Mouse (Mus musculus) naive thymus-derived CD4-positive, alpha-beta T cell, adult 2 months (primary cell): Measurements from ENCODE around the gene Gm12355.

ENCODE experiments used
- DNase-seq: peaks from one replicate; pipeline ENCODE4 v3.0.0-alpha.2; 2011; ENCODE audit warnings: low read depth

Gene Gm12355

DNA sequence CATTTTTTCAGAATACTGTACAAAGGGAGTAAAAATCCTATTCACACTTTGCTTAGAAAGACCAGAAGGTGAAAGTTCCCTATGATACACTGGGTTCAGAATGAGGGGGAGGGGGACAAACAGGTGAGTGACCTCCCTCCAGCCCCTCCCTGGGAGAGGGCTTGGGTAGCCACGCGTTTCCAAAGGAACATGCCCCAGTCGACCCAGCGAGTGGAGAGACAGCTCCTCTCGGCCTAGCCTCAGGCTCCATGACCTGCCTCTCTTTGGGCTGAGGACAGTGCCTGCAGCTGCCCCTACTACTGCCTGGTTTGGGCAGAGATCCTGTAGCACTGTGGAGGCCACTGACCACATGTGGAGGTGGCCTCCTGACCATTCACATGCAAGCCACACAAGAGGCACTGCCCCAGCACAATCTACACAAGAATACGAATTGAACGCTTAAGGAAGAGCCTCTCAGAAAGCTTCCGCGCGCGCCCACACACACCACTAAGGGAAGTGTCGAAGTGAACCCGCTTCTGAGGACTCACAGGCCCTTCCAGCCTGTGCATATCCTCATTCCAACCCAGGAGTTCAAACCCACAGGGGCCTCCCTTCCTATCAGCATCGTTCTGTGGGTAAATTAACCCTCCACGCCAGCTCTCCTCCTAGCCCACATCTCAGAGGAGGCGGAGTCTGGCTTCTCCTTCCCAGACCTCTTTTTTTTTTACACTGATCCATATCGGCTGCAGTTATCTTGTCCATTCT is 44.0 kb downstream of the Gm12355 start:
- no peak for DNase-seq

- DNase-seq: no peak
Measured at GRCm38 (mm10) chr11:98580301-98581121, 45.0 kb downstream of the Gm12355 start.

- DNase-seq: no peak
Measured at GRCm38 (mm10) chr11:98577776-98578175, 47.7 kb downstream of the Gm12355 start.
